In the genomic region with DNA sequence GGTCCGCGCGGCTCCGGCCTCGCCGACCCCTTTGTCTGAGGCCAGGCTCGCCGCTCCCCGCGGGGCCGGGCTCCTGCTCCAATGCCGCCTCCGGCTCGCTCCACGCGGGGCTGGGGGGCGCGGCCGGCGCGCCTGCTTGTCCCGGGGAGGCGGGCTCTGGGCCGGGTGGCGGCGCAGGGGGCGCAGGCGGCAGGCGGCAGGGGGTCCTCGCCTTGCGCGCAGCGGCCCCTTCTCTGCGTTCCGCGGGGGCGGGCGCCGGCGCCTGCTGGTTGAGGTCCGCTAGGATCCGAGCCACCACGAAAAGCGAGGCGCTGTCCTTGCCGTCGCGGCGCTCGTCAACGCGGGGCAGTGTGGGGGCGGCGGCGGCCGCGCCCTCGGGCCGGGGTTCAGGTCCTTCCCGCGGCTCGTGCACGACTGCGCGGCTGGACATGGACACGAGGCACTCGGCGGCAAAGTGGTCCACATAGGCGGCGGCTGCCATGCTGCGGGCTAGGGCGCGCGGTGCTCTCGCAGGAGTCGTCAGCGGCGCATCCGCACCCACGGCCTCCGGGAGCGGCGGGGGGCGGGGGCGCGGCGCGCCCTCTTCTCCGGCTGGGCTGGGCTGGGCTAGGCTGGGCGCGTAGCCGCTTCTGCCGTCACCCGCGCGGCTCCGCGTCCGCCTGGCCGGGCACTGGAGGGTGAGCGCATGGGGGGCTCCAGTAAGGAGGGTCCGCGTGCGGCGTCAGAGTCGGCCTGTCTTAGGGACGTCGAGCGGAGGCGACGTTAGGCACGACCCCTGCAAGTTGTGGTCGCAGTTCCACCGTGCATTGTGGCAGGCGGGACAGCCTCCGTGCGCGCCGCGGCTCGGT, we compare ENCODE assay signal across 8 mouse cellular contexts. TPM values are rescaled to one million over a fixed set of nuclear protein-coding genes. Genes with fewer than 3 reads are reported as not detected.
A peak's percentile ranks its signal among the peaks of the same experiment; 100 is the strongest.
DNase-seq lines count a peak whose midpoint lies in the region; ATAC-seq lines count a peak whose summit lies in the region.

No protein-coding gene starts in this region.

- 1% methylated on average over 91 of the region's 121 CpGs for WGBS in lung, embryonic 15.5 days
- WGBS in forebrain, embryonic 14.5 days = under 1% methylated on average over 96 of the region's 121 CpGs
- WGBS in midbrain, embryonic 15.5 days = under 1% methylated on average over 111 of the region's 121 CpGs

- H3K9ac ChIP-seq in lung, embryonic 15.5 days = peak overlapping the region; percentile 82
- peak overlapping the region; percentile 95 for H3K9ac ChIP-seq in forebrain, embryonic 14.5 days (ENCODE audit: low read length)
- peak overlapping the region; percentile 91 for H3K9ac ChIP-seq in midbrain, embryonic 15.5 days

- H3K27me3 ChIP-seq in lung, embryonic 15.5 days = no peaks in the 10 kb centered on the region
- no peaks in the 10 kb centered on the region for H3K27me3 ChIP-seq in forebrain, embryonic 14.5 days (replicated peaks; ENCODE audit: control insufficient read depth, insufficient read depth, low read length)
- no peaks in the 10 kb centered on the region for H3K27me3 ChIP-seq in midbrain, embryonic 15.5 days (replicated peaks)

- intact Hi-C loops in left cerebral cortex, postnatal 25 days (cut with DNase I) = loop anchor here (2.0 to 5.0 kb wide), 4 partner anchors 13 to 221 kb away; no protein-coding TSS in a partner anchor

- H3K9me3 ChIP-seq in lung, embryonic 15.5 days = no peaks in the 10 kb centered on the region
- no peaks in the 10 kb centered on the region for H3K9me3 ChIP-seq in forebrain, embryonic 14.5 days (replicated peaks; ENCODE audit: control insufficient read depth, low read length)
- H3K9me3 ChIP-seq in midbrain, embryonic 15.5 days = no peaks in the 10 kb centered on the region

- H3K4me2 ChIP-seq in lung, embryonic 15.5 days = peak overlapping the region; percentile 76
- peak overlapping the region; percentile 96 for H3K4me2 ChIP-seq in forebrain, embryonic 14.5 days (ENCODE audit: low read length)
- H3K4me2 ChIP-seq in midbrain, embryonic 15.5 days = peak overlapping the region; percentile 95

- DNase-seq in adrenal gland, postnatal 14 days = peak; percentile 87
- no peak for DNase-seq in adrenal gland, adult (ENCODE audit: inconsistent age in 2 of 2, low spot score in 1 of 2)
- DNase-seq in lung, adult 18-20 months = no peak
- no peak for DNase-seq in forebrain, embryonic 14.5 days (ENCODE audit: low spot score)
- peak; percentile 57 to 73 for DNase-seq in left cerebral cortex, postnatal 25 days (ENCODE audit: low spot score in 2 of 2)
- peak; percentile 70 to 84 for DNase-seq in thymus, postnatal 36 days

- H3K4me3 ChIP-seq in lung, embryonic 15.5 days = peak overlapping the region; percentile 81
- H3K4me3 ChIP-seq in forebrain, embryonic 14.5 days (ENCODE audit: low read depth, low read length) = peak overlapping the region; percentile 97
- peak overlapping the region; percentile 87 for H3K4me3 ChIP-seq in midbrain, embryonic 15.5 days

- H3K4me1 ChIP-seq in lung, embryonic 15.5 days = peaks cover 30% of the 10 kb centered on the region
- H3K4me1 ChIP-seq in forebrain, embryonic 14.5 days (ENCODE audit: control insufficient read depth, insufficient read depth, low read length) = peaks cover 20% of the 10 kb centered on the region
- H3K4me1 ChIP-seq in midbrain, embryonic 15.5 days = peaks cover 35% of the 10 kb centered on the region

- peak; percentile 47 for ATAC-seq in lung, embryonic 15.5 days (ENCODE audit: borderline replicate concordance, extremely low read depth, low FRiP score, low TSS enrichment)
- ATAC-seq in forebrain, embryonic 14.5 days = peak; percentile 68
- peak; percentile 82 for ATAC-seq in midbrain, embryonic 15.5 days (replicated peaks)

- no peaks in the 10 kb centered on the region for H3K36me3 ChIP-seq in lung, embryonic 15.5 days
- H3K36me3 ChIP-seq in forebrain, embryonic 14.5 days (ENCODE audit: control insufficient read depth, insufficient read depth, low read length) = no peaks in the 10 kb centered on the region
- H3K36me3 ChIP-seq in midbrain, embryonic 15.5 days (replicated peaks) = no peaks in the 10 kb centered on the region

- H3K27ac ChIP-seq in lung, embryonic 15.5 days = peak overlapping the region; percentile 96
- peak overlapping the region; percentile 95 for H3K27ac ChIP-seq in forebrain, embryonic 14.5 days (ENCODE audit: low read depth, low read length)
- peak overlapping the region; percentile 92 for H3K27ac ChIP-seq in midbrain, embryonic 15.5 days

RNA-seq across cellular contexts. Expression of a gene that starts 0.4 kb away (rescaled TPM):
- total RNA-seq in adrenal gland, postnatal 14 days (2021) = 85.8 and 102 TPM in 2 replicates
- 34.4 and 35.1 TPM in 2 replicates for polyA plus RNA-seq in lung, embryonic 15.5 days (2015; fragmentation: Nextera tagmentation; extraction: Ambion mirVana)
- 28.2 and 33.2 TPM in 2 replicates for polyA plus RNA-seq in forebrain, embryonic 14.5 days (2014; fragmentation: Nextera tagmentation; extraction: Ambion mirVana)
- 100 to 1,000 TPM; 161 to 167 TPM for total RNA-seq in left cerebral cortex, postnatal 25 days (2021)
- polyA plus RNA-seq in midbrain, embryonic 15.5 days (2015; fragmentation: Nextera tagmentation; extraction: Ambion mirVana) = 21.7 and 23.4 TPM in 2 replicates

RNA-seq across cellular contexts. Expression of a gene that starts 21.6 kb away (rescaled TPM):
- not detected in 2 replicates for total RNA-seq in adrenal gland, postnatal 14 days (2021)
- polyA plus RNA-seq in lung, embryonic 15.5 days (2015; fragmentation: Nextera tagmentation; extraction: Ambion mirVana) = 0.15 and 0.26 TPM in 2 replicates
- not detected in 2 replicates for polyA plus RNA-seq in forebrain, embryonic 14.5 days (2014; fragmentation: Nextera tagmentation; extraction: Ambion mirVana)
- total RNA-seq in left cerebral cortex, postnatal 25 days (2021) = not detected
- polyA plus RNA-seq in midbrain, embryonic 15.5 days (2015; fragmentation: Nextera tagmentation; extraction: Ambion mirVana) = 0.17 and 0.23 TPM in 2 replicates

Comparison
In these comparisons a context has a peak if more than half of its experiments do, and no peak if none do; other contexts are left out.
1. DNase-seq: peak in adrenal gland, postnatal 14 days (single experiment), left cerebral cortex, postnatal 25 days (2 of 2) and thymus, postnatal 36 days (2 of 2); none in adrenal gland, adult (0 of 2), lung, adult 18-20 months (0 of 2) and forebrain, embryonic 14.5 days (single experiment).
2. Peak in every context shown above with its lines, with median percentiles within 50 percentile points of each other: ATAC-seq, H3K27ac ChIP-seq, H3K4me2 ChIP-seq, H3K4me3 ChIP-seq and H3K9ac ChIP-seq.